Mouse (Mus musculus) heart, postnatal 0 days (tissue): ENCODE data around the gene Mybl2. TPM values are rescaled to one million over a fixed set of nuclear protein-coding genes. Genes with fewer than 3 reads are reported as not detected.

Experiments used
- ATAC-seq: fragments of 200-750 bp; cut with Nextera tagmentation; 2 replicates; pipeline ENCODE4 v1.8.0; 2017; ENCODE audit warnings: low read depth, moderate number of reproducible peaks, moderate library complexity; ENCODE audit not compliant: insufficient read depth
- DNase-seq: peaks from one replicate; pipeline ENCODE4 v3.0.0-alpha.2; 2016; ENCODE audit warnings: low spot score
- H3K27ac ChIP-seq: fragments of 300-500 bp; sonication (generic); 2 replicates; pipeline ENCODE4 v1.5.1; 2014; ENCODE audit warnings: low read depth, mild to moderate bottlenecking
- H3K27me3 ChIP-seq: fragments of 300-500 bp; sonication (generic); 2 replicates; pipeline ENCODE4 v1.6.1; 2014; ENCODE audit warnings: low read length, mixed read lengths; ENCODE audit not compliant: control insufficient read depth, insufficient read depth
- H3K36me3 ChIP-seq: fragments of 300-500 bp; sonication (generic); replicated peaks from 2 replicates; pipeline ENCODE4 v1.6.1; 2014; ENCODE audit warnings: low read length, mixed read lengths; ENCODE audit not compliant: control insufficient read depth, insufficient read depth
- H3K4me1 ChIP-seq: fragments of 300-500 bp; sonication (generic); 2 replicates; pipeline ENCODE4 v1.6.1; 2014; ENCODE audit warnings: antibody characterized with exemption; ENCODE audit not compliant: control insufficient read depth, insufficient read depth
- H3K4me2 ChIP-seq: fragments of 300-500 bp; sonication (generic); 2 replicates; pipeline ENCODE4 v1.6.1; 2014; ENCODE audit warnings: low read depth, mild to moderate bottlenecking, low read length, moderate library complexity
- H3K4me3 ChIP-seq: fragments of 300-500 bp; sonication (generic); 2 replicates; pipeline ENCODE4 v1.5.1; 2014; ENCODE audit warnings: low read depth, low read length
- H3K9ac ChIP-seq: fragments of 300-500 bp; sonication (generic); replicated peaks from 2 replicates; pipeline ENCODE4 v1.6.1; 2014; ENCODE audit warnings: low read depth, low read length, mixed read lengths
- H3K9me3 ChIP-seq: fragments of 300-500 bp; sonication (generic); replicated peaks from 2 replicates; pipeline ENCODE4 v1.6.1; 2016; ENCODE audit warnings: low read length; ENCODE audit not compliant: control insufficient read depth
- CTCF ChIP-seq: IDR thresholded peaks from 2 replicates; pipeline ENCODE4 v1.5.1; 2016; ENCODE audit warnings: antibody characterized with exemption, control low read depth, low read depth
- EP300 ChIP-seq: IDR thresholded peaks from 2 replicates; pipeline ENCODE4 v1.6.1; 2016; ENCODE audit warnings: antibody characterized with exemption, low read depth
- WGBS: fragments of 180-500 bp; shearing (Covaris S2); extraction: QIAGEN DNeasy Blood & Tissue Kit; methylation state at CpG from one replicate; pipeline ENCODE4 v1.1.7; 2014; 5-methylcytosine and 5-hydroxymethylcytosine counted together
- polyA plus RNA-seq: library from polyadenylated mRNA; unstranded; fragments of >200 nt; fragmentation: Nextera tagmentation; extraction: Ambion mirVana; gene quantifications from 2 replicates; pipeline ENCODE4 v1.2.1, GENCODE M21; 2015
- total RNA-seq: library from RNA; depleted of rRNA; stranded (reverse); fragments of >200 nt; gene quantifications from 2 replicates; pipeline ENCODE4 v1.2.3, GENCODE M21; 2014; ENCODE audit warnings: low replicate concordance

Mybl2 gene
- total and polyA plus RNA-seq, 2 experiments from 2014 or later: 2.8 to 3.4 TPM

DNA sequence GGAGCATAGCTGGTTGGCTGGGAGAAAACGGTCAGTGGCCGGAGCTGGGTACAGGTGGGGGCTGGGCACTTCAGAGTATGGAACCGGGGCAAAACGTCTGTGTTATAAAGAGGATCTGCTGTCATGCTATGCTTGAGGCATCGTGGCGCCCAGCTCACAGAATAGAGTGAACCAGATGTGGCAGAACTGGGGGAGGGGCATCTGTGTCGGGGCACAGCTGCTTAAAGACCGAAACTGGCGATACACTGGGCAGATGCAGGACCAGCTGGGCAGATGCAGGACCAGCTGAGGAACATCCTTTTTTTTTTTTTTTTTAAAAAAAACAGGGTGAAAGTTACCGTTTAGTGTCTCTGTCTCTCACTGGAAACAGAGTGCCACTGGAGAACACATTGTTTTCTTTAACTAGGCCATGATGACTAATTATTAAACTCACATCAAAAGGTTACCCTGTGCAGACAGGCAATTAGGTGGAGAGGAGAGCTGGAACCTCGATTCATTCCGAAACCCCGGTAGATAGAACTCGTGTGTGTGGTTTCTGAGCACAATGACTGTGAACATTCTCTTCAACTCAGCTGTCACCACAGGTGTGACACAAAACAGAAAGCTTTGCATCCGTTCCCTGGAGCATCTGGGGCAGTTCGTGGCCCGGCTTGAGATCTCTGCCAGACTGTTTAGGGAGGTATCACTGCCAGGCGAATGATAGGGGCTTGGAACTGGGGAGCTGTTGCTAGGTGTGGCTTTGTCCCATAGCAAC lies 48.6 kb downstream of the Mybl2 start:
- Histone ChIP-seq H3K9ac (no peak overlapping the region), H3K27ac (no peak overlapping the region), H3K9me3 (no peaks in the 10 kb centered on the region), H3K27me3 (no peaks in the 10 kb centered on the region), H3K4me1 (0 out of 2 replicates have a peak, but pooled peaks cover 3% of the 10 kb centered on the region), H3K4me2 (no peak overlapping the region), H3K4me3 (no peak overlapping the region), H3K36me3 (no peaks in the 10 kb centered on the region)
- no peak for TF ChIP-seq EP300
- no peak for TF ChIP-seq CTCF
- DNase-seq (no peak), ATAC-seq (no peak)
- WGBS: 53% methylated on average over 18 of the region's 18 CpGs

DNA sequence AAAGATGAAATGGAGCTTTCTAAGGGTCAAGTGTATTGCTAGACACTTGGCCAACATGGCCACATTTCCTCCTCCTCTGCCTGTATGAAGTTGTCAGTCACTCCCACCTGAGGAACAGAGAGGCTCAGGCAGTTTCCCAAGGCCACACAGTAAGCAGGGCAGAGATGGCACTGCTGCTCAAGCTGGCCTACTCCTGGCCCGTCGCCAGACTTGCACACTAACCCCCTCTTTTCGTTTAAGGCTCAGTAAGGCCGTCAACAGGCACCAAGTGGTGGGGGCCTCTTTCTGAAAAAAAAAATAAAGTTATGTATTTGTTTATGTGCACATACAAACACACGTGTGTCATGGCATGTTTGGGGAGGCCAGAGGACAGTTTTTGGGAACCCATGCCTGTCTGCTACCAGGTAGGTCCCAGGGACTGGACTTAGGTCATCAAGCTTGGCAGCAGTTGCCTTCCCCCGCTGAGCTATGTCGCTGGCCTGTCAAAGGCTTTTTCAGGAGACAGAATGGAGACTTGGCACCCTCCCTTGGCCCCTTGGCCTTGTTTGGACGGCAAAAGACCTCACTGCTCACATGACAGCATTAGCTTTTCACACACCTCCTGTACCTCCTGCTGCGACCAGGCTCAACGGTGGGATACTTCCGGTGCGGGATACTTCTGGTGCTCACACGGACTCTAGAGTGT lies 49.7 kb downstream of the Mybl2 start:
- 59% methylated on average over 13 of the region's 13 CpGs for WGBS
- Histone ChIP-seq H3K27me3 (no peaks in the 10 kb centered on the region), H3K36me3 (no peaks in the 10 kb centered on the region), H3K9me3 (no peaks in the 10 kb centered on the region), H3K9ac (no peak overlapping the region), H3K4me2 (no peak overlapping the region), H3K4me3 (no peak overlapping the region), H3K27ac (no peak overlapping the region), H3K4me1 (0 out of 2 replicates have a peak, but pooled peaks cover 3% of the 10 kb centered on the region)
- no peak for TF ChIP-seq EP300
- TF ChIP-seq CTCF: no peak
- ATAC-seq (no peak), DNase-seq (no peak)

- H3K4me3 ChIP-seq: no peak overlapping the region
- DNase-seq (no peak), ATAC-seq (no peak)
- 0 out of 2 replicates have a peak, but pooled peaks cover 3% of the 10 kb centered on the region for H3K4me1 ChIP-seq
- TF ChIP-seq CTCF (no peak), EP300 (no peak)
- H3K27ac ChIP-seq: no peak overlapping the region
- 75% methylated on average over 9 of the region's 9 CpGs for WGBS
- H3K4me2 ChIP-seq: no peak overlapping the region
- no peaks in the 10 kb centered on the region for H3K27me3 ChIP-seq
- H3K9me3 ChIP-seq: no peaks in the 10 kb centered on the region
- H3K36me3 ChIP-seq: no peaks in the 10 kb centered on the region
- no peak overlapping the region for H3K9ac ChIP-seq
Measured at GRCm38 (mm10) chr2:163108385-163108784, 53.9 kb downstream of the Mybl2 start.

GRCm38 (mm10) chr2:163110706-163111105 lies 56.2 kb downstream of the Mybl2 start:
- ATAC-seq (no peak), DNase-seq (no peak)
- Histone ChIP-seq H3K9me3 (no peaks in the 10 kb centered on the region), H3K4me1 (no peaks in the 10 kb centered on the region), H3K9ac (no peak overlapping the region), H3K27ac (no peak overlapping the region), H3K27me3 (no peaks in the 10 kb centered on the region), H3K4me3 (no peak overlapping the region), H3K36me3 (no peaks in the 10 kb centered on the region), H3K4me2 (no peak overlapping the region)
- 83% methylated on average over 1 of the region's 1 CpGs for WGBS
- TF ChIP-seq CTCF (no peak), EP300 (no peak)

- no peaks in the 10 kb centered on the region for H3K9me3 ChIP-seq
- no peak for ATAC-seq
Measured at GRCm38 (mm10) chr2:163111413-163112201, 57.1 kb downstream of the Mybl2 start.

More at GRCm38 (mm10) chr2:163111413-163112201, 57.1 kb downstream of the Mybl2 start:
- Histone ChIP-seq H3K27ac (no peak overlapping the region), H3K4me3 (no peak overlapping the region), H3K27me3 (no peaks in the 10 kb centered on the region), H3K4me1 (no peaks in the 10 kb centered on the region), H3K9ac (no peak overlapping the region), H3K36me3 (no peaks in the 10 kb centered on the region), H3K4me2 (no peak overlapping the region)
- DNase-seq: no peak
- TF ChIP-seq EP300 (no peak), CTCF (no peak)
- 70% methylated on average over 16 of the region's 16 CpGs for WGBS
